Mouse (Mus musculus) forelimb bud, embryonic 11.5 days (tissue): ENCODE data around the gene Os9.
"Not testable (repeated sequence)": the region's sequence is repeated elsewhere in the genome, so short reads cannot be mapped to it uniquely, and the experiment has no call there.

Source experiments
- DNase-seq: peaks from one replicate; pipeline ENCODE4 v3.0.0-alpha.2; 2012; ENCODE audit warnings: low read depth, low spot score

Gene Os9

DNA sequence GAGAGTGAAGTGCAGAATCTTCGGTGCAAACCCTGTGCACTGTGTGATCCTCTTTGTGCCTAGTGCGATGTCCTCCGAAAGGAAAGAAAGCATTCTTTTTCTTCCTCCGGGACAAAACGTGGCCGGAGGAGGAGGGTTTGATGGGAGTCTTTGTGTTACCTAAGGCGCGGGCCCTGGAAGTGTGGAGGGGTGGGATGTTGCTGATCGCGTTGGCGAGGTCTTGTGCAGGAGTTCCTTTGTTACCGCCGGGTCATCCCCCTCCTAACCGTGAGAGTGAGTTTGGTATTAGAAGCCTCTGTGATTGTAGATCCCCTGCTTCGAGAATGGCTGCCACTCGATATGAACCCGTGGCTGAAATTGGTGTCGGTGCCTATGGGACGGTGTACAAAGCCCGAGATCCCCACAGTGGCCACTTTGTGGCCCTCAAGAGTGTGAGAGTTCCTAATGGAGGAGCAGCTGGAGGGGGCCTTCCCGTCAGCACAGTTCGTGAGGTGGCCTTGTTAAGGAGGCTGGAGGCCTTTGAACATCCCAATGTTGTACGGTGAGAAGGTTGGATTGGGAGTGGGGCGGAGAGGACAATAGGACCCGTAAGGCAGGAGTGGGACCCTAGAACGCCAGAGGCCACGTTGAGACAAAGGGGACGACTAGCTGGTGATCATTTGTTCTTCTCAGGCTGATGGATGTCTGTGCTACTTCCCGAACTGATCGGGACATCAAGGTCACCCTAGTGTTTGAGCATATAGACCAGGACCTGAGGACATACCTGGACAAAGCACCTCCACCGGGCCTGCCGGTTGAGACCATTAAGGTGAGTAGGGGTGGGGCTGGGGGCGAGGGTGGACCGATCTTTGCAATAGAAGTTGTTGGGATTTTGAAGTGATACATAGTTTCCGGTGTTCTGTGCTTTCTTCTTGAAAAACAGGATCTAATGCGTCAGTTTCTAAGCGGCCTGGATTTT, 56.7 kb downstream of the Os9 start:
- no peak for DNase-seq

DNA sequence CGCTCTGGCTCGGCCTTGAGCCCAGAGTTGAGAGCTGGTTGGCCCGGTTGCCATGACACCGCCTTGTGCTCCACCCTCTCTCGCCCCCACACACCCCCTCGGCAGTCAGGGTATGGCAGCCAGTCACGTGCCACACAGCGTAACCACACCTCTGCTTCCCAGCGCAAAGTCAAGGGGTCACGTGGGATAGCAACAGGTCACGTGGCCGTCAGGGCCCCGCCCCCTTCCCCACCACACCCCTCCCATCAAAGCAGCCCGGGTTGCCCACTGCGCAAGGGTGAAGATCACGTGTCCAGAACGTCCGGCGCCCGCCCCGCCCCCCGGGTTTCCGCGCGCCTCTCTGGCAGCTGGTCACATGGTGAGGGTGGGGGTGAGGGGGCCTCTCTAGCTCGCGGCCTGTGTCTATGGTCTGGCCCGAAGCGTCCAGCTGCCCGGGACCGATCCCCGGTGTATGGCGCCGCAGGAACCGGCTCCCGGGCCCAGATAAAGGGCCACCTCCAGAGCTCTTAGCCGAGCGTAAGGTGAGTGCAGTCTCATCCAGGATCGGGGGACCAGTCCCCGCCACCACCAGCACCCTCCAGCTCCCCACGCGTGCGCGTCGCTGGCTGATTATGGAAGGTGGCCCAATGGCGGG, 57.6 kb downstream of the Os9 start, which contains the start of gene Cdk4:
TSS of gene Cdk4 (plus strand) at position 296 of the 634 bp plus-strand sequence.
- peak; percentile 99 for DNase-seq

DNA sequence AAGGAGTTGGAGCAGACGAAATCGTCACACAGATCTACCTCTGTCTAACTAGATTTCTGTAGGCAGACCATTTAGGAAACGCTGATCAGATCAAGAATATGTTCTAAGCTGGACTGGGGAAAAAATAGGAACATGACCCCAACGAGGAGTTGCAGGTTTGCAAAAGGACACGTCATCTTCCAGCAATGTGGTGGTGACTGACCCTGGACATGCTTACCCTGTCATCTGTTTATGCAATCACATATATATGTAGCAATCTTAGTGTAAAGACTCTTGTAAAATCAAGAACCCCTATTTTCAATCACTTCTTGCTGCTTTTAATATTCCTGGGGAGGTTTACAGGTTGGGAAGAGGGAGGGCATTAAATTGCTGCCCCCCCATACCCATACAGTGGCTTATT, 58.4 kb downstream of the Os9 start:
- no peak for DNase-seq

DNA sequence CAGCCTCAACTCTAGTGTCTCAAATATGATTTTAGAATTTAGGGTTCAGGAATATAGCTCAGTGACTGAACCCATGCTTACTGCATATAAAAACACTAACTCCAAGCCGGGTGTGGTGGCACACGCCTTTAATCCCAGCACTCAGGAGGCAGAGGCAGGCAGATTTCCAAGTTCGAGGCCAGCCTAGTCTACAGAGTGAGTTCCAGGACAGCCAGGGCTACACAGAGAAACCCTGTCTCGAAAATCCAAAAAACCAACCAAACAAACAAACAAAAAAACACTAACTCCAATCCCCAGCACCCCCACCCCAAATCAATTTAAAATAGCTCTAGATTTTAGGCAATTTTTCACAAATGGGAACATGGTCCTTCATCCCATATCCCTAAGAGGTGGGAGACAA, 58.8 kb downstream of the Os9 start:
- DNase-seq: not testable (repeated sequence)

DNA sequence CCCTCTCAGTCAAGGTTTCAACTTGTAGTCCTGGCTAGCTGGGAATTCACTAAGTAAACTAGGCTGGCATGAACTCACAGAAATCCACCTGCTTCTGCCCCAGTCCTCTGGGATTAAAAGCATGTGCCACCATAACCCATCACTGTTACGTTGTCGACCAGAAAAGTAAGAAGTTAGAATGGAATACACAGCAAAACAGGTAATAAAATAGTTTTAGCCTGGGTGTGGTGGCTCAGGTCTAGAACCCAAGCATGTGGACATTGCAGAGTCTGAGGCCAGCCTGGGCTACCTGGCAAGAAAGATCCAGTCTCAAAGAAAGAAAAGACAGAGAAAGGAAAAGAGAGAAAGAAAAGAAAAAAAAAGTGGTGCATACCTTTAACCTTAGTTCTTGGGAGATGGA, 59.4 kb downstream of the Os9 start:
- no peak for DNase-seq

DNA sequence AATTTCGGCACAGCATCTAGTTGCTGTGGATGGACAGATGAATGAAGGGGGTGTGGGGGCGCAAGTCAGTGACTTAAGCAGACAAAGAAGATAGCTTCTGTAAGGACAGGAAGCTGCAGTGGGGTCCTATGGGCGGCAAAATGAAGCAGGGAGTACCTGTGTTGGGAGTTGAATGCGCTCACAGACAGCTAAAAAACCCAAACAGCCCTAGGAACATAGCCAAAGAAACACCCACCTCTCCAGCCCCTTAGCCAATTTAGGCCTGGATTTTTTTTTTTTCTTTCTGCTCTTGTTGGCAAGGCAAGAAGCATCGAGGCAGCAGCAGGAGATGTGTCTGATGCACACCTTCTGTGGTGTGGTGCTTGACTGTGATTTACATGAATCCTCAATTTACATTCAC, 59.8 kb downstream of the Os9 start:
- no peak for DNase-seq

DNA sequence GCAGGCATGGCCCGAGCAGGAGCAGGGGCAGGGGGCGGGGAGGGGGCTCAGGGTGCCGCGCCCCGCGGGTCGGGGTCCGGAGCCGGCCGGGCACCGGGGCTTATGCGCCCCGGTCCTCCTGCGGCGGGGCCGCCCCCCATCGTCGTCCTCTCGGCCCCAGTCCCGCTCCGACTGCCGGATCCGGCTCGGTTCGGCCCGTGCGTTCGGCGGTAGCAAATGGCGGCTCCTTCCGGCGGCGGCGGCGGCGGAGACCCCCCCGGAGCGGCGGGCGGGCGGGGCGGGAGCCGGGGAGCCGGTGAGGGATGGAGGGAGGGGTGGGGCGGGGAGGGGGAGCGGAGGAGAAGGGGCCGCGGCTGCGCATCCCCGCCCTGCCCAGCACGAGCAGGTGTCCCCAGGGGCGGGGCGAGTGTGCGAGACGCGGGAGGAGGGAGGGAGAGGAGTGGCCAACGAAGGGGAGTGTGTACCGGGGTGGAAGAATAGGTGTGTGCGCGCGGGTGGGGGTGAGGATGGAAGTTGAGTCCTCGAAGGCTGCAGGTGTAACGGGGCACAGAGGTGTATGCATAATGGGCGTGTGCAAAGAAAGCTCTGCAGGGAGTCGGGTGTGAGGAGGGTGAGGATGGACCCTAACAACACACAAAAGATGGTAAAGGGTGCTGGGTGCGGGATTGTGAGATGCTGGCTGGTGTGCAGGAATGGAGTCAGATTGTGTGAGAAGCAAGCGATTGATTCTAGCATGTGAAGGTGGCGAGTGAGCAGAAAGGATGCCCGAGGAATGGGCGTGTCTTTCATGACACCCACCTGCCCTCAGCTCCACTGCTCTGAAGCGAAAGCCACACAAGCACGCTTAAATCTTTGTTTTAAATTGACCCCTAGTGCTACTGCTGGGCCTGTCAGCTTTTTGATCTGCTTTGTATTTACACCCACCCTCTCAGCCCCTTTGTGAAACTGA, 60.7 kb downstream of the Os9 start, which contains the start of gene March9:
TSS of gene March9 (minus strand) at position 217 of the 949 bp plus-strand sequence.
- DNase-seq: no peak

DNA sequence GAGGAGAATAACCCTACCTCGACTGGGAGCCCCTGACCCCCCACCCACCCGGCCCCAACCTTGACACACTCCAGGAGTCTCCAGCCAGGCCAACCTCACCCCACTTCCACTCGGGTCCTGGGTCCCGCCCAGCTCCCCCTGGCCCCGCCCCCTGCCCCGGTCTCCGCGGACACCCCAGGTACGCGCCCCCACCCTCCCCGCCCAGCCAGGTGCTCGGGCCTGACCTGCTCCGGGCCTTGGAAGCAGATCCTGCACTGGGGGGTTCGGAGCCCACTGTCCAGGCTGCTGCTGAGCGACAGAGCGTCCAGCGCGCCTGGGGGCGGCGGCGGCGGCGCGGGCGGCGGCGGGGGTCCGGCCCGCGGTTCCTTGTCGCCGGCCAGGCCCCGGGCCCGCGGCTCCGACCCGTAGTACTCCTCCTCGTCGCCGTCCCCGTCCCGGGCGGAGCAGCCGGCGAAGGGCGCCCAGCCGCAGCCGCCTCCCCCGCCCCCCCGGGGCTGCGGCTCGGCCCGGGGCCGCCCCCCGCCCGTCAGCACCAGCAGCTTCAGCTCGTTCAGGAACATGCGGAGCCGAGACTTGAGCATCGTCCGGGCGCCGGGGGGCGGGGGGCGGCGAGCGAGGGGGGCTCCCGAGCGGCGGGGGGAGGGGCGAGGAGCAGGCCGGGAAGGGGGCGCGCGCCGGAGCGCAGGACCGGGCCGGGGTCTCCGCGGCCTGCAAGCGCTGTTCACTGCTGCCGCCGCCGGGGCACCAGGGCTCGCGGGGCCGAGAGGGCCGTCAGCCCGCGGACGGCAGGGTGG, 61.6 kb downstream of the Os9 start:
- no peak for DNase-seq

DNA sequence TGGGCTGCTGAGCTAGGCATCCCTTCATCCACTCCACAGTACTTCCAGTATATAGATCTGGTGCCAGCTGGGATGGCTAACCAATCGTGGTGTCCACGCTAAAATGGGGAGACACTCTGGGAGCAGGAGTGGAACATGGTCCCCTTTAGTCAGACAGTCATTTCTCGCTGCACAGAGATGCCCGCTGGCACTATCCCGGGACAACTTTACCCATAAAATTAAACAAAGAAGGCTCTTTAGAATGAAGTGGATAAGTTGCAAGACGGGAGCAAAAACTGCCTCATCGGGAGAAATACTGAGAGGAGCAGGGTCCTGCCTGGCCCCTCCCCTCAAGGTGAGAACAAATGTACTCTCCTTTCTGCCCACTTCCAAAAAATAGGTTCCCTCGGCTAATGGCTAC, 62.2 kb downstream of the Os9 start:
- DNase-seq: no peak

DNA sequence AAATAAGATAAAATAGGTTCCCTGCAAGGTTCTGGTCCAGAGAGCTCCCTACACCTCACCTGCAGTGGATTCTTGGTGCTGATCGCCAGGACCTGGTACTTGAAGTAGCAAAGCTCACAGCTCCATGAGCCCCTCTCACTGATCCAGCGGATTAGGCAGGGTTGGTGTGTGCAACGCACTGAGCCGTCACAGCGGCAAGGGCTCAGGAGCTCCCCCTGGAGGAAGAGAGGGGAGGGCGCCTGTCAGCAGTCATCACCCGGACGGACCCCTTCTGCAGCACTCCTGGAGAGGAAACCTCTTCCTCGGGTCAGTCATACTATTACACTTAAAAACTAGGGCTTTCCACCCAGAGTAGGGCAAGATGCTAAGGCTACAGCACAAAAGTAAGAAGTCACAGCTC, 62.8 kb downstream of the Os9 start:
- DNase-seq: peak; percentile 82

DNA sequence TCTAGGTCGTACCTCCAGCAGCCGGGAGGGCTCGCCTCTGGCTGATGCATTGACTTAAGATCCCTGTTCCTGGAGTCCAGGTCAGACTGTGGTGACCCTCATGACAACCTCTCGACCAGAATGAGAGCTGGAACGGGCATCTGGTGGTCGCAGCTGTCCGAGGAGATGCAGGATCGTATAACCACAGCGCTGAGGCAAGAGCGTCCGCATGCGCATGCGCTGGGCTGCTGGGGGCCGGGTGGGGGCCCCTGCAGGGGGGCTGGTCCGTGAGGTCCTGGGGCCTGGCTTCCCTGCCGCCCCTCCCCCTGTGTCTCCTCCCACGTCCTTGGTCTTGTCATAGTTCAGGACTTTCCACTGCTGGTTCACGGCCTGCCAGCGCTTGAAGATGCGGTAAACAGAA, 64.4 kb downstream of the Os9 start:
- DNase-seq: no peak

DNA sequence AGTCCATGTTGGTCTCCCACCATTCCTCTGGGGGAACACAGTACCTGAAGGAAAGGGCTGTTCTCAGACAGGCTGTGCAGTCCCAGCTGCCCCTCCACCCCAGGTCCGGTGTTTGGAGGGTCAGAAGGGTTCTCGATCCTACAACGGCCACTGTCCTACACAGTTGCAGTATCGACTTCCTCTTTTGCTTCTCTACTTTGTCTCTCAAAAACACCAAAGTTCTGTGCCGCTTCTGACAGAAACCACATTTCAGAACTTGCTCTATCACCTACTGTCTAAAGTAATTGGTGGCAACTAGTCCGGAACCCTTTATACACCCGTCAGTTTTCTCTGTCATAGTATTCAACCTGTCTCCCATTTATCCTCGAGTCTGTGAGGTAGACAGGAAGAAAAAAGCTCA, 65.5 kb downstream of the Os9 start:
- no peak for DNase-seq

DNA sequence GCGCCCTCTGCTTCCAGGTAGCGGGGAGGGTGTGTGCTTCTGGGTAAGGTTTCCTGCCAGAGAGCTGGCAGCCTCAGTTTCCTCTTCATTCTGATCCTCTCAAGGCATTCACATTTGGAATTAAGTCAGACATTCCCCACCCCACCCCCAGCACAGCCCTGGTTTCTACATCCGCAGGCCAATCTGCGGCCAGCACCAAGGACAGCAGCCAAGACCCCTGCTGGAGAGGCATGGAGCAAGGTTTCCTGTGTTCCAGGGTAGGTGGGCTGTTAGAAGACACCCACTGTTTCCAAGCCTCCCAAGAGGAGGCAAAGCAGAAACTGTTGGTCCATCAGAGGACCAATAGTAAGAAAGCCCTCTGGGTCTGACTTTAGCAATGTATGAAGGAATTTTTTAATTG, 66.3 kb downstream of the Os9 start:
- DNase-seq: no peak

DNA sequence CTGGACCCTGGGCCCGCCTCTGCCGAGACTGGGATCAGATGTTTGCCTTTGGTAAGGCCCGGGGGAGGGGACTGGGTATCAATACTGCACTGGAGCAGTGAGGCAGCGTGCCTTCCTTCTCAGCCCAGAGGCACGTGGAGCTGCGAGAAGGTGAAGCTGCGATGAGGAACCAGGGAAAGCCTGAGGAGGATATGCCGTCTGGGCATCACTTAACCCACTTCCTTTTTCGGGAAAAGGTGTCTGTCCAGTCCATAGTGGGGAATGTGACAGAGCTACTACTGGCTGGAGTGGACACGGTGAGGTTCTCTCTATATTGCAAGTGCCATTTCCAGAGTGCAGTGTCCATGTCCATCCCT, 70.8 kb downstream of the Os9 start:
- no peak for DNase-seq

DNA sequence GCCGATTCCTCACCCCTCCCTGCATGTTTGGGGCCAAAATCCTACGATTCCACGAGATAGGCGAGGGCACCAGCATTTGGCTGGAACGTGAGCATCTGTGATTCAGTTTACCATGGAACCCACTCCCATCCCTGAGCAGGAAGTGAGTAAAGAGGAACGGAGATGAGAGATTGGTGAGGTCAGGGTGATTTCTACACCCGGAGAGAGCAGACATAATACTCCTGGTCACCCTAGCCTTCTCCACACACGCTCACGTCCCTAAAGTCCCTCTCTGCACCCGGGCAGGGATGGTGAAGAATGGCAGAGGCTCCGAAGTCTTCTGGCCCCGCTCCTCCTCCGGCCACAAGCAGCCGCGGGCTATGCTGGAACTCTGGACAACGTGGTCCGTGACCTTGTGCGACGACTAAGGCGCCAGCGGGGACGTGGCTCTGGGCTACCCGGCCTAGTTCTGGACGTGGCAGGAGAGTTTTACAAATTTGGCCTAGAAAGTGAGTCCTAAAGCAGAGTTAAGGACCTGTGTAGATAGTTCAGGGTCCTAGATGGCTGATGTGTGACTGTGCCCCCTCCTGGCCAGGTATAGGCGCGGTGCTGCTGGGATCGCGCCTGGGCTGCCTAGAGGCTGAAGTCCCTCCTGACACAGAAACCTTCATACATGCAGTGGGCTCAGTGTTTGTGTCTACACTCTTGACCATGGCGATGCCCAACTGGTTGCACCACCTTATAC, 71.4 kb downstream of the Os9 start:
- no peak for DNase-seq

DNA sequence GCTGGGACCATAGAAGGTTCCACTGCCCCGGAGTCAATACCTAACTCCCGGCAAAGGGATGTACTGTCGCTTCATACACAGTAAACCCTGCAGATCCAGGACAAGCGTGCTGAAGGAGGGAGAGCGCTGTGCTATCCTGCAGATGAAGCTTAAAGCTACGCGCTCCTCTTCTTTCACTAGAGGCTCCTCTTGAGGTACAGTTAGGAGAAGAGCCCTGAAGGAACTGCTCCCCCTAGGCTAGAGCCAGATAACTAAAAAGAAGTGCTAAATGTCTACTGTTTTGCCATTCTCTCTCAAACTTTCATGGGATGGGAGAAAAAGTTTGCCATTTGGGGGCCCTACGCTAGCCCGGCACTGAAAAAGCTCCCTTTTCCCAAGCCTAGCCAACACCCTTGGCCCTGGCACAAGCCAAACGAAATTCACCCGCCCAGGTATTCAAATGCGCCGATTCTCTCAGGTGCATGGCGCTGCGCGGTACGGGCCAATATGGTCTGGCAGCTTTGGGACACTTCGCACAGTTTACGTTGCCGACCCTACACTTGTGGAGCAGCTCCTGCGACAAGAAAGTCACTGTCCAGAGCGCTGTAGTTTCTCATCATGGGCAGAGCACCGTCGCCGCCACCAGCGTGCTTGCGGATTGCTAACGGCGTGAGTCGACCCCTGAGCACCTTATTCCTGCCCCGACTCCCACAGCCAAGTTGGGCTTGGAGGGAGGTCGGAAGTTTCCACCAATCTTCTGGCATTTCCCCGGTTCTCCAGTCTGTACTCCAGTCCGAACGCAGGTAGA, 72.1 kb downstream of the Os9 start:
- no peak for DNase-seq

DNA sequence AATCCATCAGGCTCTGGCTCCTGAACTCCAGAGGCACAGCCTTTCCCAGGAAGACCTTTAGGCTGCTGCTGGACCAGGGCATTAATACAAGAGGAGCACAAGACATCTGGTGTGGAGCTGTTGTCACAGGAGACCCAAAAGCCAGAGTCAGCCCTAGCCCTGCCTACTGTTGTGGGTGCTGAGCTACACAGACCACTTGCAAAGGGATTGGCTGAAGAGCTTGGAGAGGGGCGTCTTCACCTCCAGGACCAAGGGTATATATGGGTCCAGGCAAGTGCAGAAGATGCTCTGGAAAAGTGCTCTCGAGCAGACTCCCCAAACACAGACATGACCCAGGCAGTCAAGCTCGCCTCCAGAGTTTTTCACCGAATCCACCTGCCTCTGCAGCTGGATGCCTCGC, 73.0 kb downstream of the Os9 start, which contains the start of gene Cyp27b1:
TSS of gene Cyp27b1 (plus strand) at position 297 of the 400 bp plus-strand sequence.
- no peak for DNase-seq
